Mouse (Mus musculus) heart, adult 2 months (tissue): ENCODE measurements at regions not wholly inside any gene's neighbourhood (a gene's known extent, or its start where the extent isn't known, plus 50 kb on each side); places are given as distances from the start of the nearest gene placed in this dataset.

Source experiments
- DNase-seq, 2 experiments: peaks; one replicate each; pipeline ENCODE4 v3.0.0; 2021
- H3K27ac ChIP-seq: fragments of 200-600 bp; 2 replicates; pipeline ENCODE4 v1.8.1; 2022
- H3K27me3 ChIP-seq: fragments of 200-500 bp; 2 replicates; pipeline ENCODE4 v1.6.1; 2012; ENCODE audit warnings: mild to moderate bottlenecking, low read length, inconsistent platforms, mixed read lengths; ENCODE audit not compliant: control insufficient read depth, insufficient read depth
- H3K36me3 ChIP-seq: fragments of 200-500 bp; 2 replicates; pipeline ENCODE4 v1.6.1; 2012; ENCODE audit warnings: low read length, inconsistent platforms; ENCODE audit not compliant: control insufficient read depth, insufficient read depth
- H3K4me1 ChIP-seq: fragments of 200-500 bp; 2 replicates; pipeline ENCODE4 v1.6.1; 2011; ENCODE audit warnings: low read length; ENCODE audit not compliant: control insufficient read depth, insufficient read depth
- H3K4me3 ChIP-seq: fragments of 200-600 bp; 2 replicates; pipeline ENCODE4 v1.8.1; 2022
- H3K79me2 ChIP-seq: fragments of 200-500 bp; replicated peaks from 2 replicates; pipeline ENCODE4 v1.6.1; 2012; ENCODE audit warnings: mild to moderate bottlenecking, inconsistent platforms, low read length, moderate library complexity, mixed read lengths; ENCODE audit not compliant: control insufficient read depth, insufficient read depth
- H3K9ac ChIP-seq: fragments of 200-500 bp; 2 replicates; pipeline ENCODE4 v1.6.1; 2012; ENCODE audit warnings: low read depth, mild to moderate bottlenecking, control low read depth, inconsistent platforms, low read length, mixed read lengths
- CTCF ChIP-seq: fragments of 200-600 bp; IDR thresholded peaks from 2 replicates; pipeline ENCODE4 v1.8.1; 2022; ENCODE audit warnings: antibody characterized with exemption, mild to moderate bottlenecking, moderate library complexity
- EP300 ChIP-seq: fragments of 200-500 bp; IDR thresholded peaks from 2 replicates; pipeline ENCODE4 v1.6.1; 2011; ENCODE audit warnings: low read depth, low read length, control low read depth; ENCODE audit not compliant: insufficient read depth
- POLR2A ChIP-seq: fragments of 200-500 bp; IDR thresholded peaks from 2 replicates; pipeline ENCODE4 v1.6.1; 2011; ENCODE audit warnings: mild to moderate bottlenecking, low read depth, low read length, control low read depth; ENCODE audit not compliant: insufficient read depth
- WGBS: fragments of 180-500 bp; shearing (Covaris S2); methylation state at CpG from one replicate; pipeline ENCODE4 v1.1.7; 2018; 5-methylcytosine and 5-hydroxymethylcytosine counted together
- intact Hi-C: fragments of 180-260 bp; cut with DNase I; formaldehyde crosslinking; loops from one replicate; pipeline ENCODE4 v1.15.1; 2025

DNA sequence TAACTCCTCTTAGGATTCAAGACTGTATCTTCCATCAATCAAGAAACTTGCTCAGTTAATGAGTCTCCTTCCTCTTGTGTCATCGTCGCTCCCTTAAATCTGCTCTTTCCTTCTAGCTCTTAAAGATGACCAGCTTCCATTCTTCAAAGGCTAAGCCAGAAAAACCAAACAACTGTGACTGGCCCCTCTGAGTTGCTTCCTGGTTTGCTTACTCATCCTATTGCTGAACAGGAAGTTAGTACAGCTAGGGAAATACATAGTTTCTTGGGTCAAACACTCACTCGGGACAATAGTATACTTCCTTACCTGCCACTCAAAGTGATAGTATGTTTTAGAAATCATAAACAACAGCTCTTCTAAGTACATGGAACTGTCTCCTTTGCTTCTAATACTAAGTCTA lies 237.9 kb downstream of the Usp25 start:
- TF ChIP-seq CTCF: no peak
- TF ChIP-seq EP300: no peak
- no peak for TF ChIP-seq POLR2A
- no peak overlapping the region for H3K9ac ChIP-seq
- no peak overlapping the region for H3K4me3 ChIP-seq
- H3K27me3 ChIP-seq: no peaks in the 10 kb centered on the region
- no peak overlapping the region for H3K27ac ChIP-seq
- H3K36me3 ChIP-seq: no peaks in the 10 kb centered on the region
- no peak for DNase-seq
- WGBS: 31% methylated on average over 3 of the region's 3 CpGs
- no peaks in the 10 kb centered on the region for H3K4me1 ChIP-seq
- no peaks in the 10 kb centered on the region for H3K79me2 ChIP-seq
- intact Hi-C loops: no loop called here

- H3K4me1 ChIP-seq: peaks cover 1% of the 10 kb centered on the region
- no peak for DNase-seq
- no peaks in the 10 kb centered on the region for H3K27me3 ChIP-seq
- TF ChIP-seq POLR2A (no peak), CTCF (no peak), EP300 (no peak)
- H3K4me3 ChIP-seq: no peak overlapping the region
- WGBS: 85% methylated on average over 6 of the region's 6 CpGs
- intact Hi-C loops: no loop called here
- no peak overlapping the region for H3K27ac ChIP-seq
- no peak overlapping the region for H3K9ac ChIP-seq
- no peaks in the 10 kb centered on the region for H3K36me3 ChIP-seq
- no peaks in the 10 kb centered on the region for H3K79me2 ChIP-seq
Measured at GRCm38 (mm10) chr16:77240876-77241275, 227.4 kb downstream of the Usp25 start.

DNA sequence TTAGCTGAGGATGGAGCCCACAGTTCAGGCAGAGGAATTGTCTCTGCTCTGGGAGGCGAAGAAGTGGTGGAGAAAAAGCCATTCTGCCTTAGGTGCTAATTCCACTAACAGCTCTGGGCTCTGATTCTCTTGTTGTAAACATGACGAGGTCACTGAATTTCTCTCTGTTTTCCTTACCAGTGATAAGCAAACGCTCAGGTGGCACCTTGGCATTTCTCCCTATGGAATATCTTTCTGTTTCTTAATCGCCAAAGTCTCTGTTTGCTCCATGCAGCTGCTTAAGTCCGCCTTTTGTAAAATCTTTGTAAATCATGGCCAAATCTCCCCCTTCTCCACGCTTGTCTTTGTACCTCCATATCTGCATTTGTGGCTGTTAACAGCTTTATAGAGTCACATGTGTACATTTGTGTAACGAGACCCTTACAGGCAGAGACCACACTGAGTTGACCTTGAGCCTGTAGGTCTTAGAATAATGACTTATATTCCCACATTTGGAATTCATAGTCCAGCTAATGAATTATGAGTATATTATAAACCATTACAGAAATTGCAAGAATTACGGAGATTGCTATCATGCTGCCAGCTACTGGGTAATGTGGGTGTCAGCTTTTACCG lies 225.8 kb downstream of the Usp25 start:
- H3K27ac ChIP-seq: no peak overlapping the region
- no peak for TF ChIP-seq POLR2A
- TF ChIP-seq CTCF: no peak
- no peak for TF ChIP-seq EP300
- intact Hi-C loops: no loop called here
- H3K36me3 ChIP-seq: no peaks in the 10 kb centered on the region
- peaks cover 1% of the 10 kb centered on the region for H3K4me1 ChIP-seq
- H3K4me3 ChIP-seq: no peak overlapping the region
- no peak overlapping the region for H3K9ac ChIP-seq
- WGBS: 78% methylated on average over 9 of the region's 9 CpGs
- DNase-seq: no peak
- no peaks in the 10 kb centered on the region for H3K27me3 ChIP-seq
- no peaks in the 10 kb centered on the region for H3K79me2 ChIP-seq

GRCm38 (mm10) chr16:77238358-77239175 lies 225.1 kb downstream of the Usp25 start:
- no peak for DNase-seq
- TF ChIP-seq POLR2A: no peak
- TF ChIP-seq EP300: no peak
- no peak for TF ChIP-seq CTCF
- Histone ChIP-seq H3K36me3 (no peaks in the 10 kb centered on the region), H3K27me3 (no peaks in the 10 kb centered on the region), H3K27ac (no peak overlapping the region), H3K4me3 (no peak overlapping the region), H3K4me1 (peaks cover 1% of the 10 kb centered on the region), H3K79me2 (no peaks in the 10 kb centered on the region), H3K9ac (no peak overlapping the region)
- 82% methylated on average over 13 of the region's 13 CpGs for WGBS
- intact Hi-C loops: no loop called here

GRCm38 (mm10) chr16:77237631-77238357 lies 224.3 kb downstream of the Usp25 start:
- DNase-seq: no peak
- TF ChIP-seq EP300: no peak
- no peak for TF ChIP-seq POLR2A
- no peak for TF ChIP-seq CTCF
- H3K27ac ChIP-seq: no peak overlapping the region
- no peak overlapping the region for H3K4me3 ChIP-seq
- H3K27me3 ChIP-seq: no peaks in the 10 kb centered on the region
- no peaks in the 10 kb centered on the region for H3K36me3 ChIP-seq
- peaks cover 1% of the 10 kb centered on the region for H3K4me1 ChIP-seq
- H3K79me2 ChIP-seq: no peaks in the 10 kb centered on the region
- WGBS: 77% methylated on average over 7 of the region's 7 CpGs
- intact Hi-C loops: no loop called here
- no peak overlapping the region for H3K9ac ChIP-seq

- Histone ChIP-seq H3K79me2 (no peaks in the 10 kb centered on the region), H3K9ac (no peak overlapping the region), H3K36me3 (no peaks in the 10 kb centered on the region), H3K27ac (no peak overlapping the region), H3K27me3 (no peaks in the 10 kb centered on the region), H3K4me3 (peak overlapping the region; percentile 45; the same call in 1 of the 2 replicates), H3K4me1 (peaks cover 1% of the 10 kb centered on the region)
- no peak for TF ChIP-seq EP300
- no peak for TF ChIP-seq CTCF
- 67% methylated on average over 2 of the region's 2 CpGs for WGBS
- no peak for DNase-seq
- intact Hi-C loops: no loop called here
Measured at GRCm38 (mm10) chr16:77237272-77237603, 223.7 kb downstream of the Usp25 start.
